Mouse (Mus musculus): ENCODE measurements around the gene Scn4b. TPM values are rescaled to one million over a fixed set of nuclear protein-coding genes. Genes with fewer than 3 reads are reported as not detected.
A peak's percentile ranks its signal among the peaks of the same experiment; 100 is the strongest.

Scn4b gene
- total RNA-seq, 2 experiments from 2014 or later: 6.3 to 7.6 TPM

DNA sequence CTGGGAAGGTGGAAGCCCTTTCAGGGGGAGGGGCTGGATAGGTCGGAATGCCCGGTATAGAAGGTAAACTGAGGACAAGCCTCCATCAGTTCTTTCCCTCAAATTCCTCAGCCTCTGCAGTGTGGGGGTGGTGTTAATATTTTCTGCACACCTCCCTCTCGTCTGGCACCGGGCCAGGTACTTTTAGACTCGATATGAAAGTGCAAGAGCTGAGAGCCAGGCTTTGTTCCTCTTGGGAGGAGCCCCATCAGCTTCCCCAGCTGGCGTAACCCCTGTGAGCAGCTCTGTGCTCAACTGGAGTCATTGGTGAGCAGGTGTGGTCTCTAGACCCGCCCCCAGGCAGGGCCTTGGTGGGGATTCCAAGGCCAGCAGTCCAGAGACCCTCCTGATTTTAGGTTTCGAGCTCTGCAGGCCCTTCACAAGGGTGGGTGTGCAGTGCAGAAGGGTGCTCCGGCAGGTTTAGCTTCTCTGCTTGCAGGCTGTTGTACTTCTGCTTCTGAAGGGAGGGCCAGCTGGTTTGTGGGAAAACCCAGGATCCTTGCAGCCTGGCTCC lies 15.9 kb upstream of the Scn4b start:
- peak; percentile 39 to 48 for DNase-seq
- intact Hi-C loops (cut with DNase I): no loop called here

DNA sequence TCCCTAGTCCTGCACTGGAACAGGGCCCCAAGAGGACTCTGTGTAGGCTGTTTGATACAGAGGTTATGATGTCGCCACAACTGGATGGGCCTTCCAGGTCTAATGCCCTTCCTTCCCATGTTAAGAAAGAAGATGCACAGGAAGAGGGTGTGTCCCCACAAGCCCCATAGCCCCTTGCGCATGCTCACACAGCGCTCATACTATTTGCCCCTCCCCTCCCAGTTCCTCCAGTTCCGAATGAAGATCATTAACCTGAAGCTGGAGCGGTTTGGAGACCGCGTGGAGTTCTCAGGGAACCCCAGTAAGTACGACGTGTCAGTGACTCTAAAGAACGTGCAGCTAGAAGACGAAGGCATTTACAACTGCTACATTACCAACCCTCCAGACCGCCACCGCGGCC lies 13.0 kb upstream of the Scn4b start:
- intact Hi-C loops (cut with DNase I): no loop called here
- no peak for DNase-seq

DNA sequence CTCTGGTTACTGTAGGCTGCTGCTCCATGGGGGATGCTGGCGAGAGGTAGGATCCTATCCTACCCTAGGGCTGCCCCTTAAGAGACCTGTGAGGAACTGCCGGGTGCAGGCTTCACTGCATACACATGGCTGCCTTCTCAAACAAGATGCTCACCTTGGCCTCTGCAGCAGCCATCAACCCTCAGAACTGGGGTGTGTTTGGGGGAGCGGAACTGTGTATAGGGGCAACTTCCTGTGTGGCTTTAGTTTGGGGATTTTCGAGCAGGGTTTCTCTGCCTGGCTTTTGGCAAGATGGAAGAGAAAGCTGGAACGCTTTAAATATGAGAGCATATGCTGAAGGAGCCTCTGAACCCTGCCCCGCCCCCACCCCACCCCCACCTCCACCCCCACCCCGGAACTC lies 11.3 kb upstream of the Scn4b start:
- no peak for DNase-seq
- intact Hi-C loops (cut with DNase I): no loop called here

DNA sequence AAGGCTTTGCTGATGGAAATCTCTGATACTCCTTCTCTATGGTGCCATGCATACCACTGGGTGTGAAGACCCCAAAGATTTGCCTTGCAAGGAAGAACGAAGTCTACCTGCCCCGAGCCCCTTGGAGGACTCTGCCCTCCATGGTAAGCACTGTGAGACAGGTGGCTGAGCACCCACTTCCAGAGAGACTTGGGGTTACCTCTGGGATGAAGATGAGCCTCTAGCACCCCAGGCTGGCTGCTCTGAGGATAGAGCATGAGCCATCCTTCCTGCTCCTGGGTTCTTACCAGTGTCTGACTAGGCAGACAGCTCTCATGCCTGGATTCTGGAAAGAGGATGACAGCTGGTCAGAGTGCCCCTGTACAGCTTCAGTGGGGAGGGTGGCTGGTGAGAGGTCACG lies 8.1 kb upstream of the Scn4b start:
- intact Hi-C loops (cut with DNase I): no loop called here
- no peak for DNase-seq

DNA sequence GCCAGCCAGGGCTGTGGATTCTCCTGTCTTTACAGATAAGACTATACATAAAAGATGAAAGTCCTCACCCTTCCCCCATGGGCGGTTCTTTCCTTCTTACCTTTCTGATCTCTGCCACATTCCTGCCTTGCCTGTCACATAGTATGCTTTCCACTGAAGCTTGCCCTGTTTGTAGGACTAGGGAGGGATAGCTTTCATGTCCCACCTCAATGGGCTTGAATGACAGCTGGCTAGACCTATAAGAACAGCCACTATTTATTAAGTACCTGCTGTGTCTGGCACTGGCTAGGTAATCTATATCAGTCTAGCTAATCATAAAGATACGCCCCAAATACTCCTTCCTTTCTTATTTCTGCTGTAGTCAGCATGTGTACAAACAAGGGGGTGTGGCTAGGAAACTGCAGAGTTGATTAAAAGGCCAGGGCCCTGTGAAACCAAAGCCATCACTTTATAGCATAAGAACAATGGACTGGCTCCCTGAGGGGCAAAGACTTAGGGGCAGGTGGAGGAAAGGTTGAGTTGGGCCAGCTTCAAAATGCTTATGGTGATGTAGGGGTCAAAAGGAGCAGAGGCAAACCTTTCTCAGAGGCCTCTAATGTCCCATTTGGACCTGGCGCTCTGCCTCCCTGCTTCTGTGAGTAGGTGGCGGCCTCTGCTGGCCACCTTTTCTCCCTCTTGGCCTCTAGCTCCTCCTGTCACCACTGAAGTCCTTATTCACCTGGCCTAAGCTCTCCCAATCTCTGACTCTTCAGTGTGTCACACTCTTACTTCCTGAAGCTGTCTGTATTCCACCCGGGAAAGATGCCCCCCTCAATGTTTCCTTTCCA lies 4.5 kb upstream of the Scn4b start:
- intact Hi-C loops (cut with DNase I): no loop called here
- peak; percentile 42 to 58 for DNase-seq

DNA sequence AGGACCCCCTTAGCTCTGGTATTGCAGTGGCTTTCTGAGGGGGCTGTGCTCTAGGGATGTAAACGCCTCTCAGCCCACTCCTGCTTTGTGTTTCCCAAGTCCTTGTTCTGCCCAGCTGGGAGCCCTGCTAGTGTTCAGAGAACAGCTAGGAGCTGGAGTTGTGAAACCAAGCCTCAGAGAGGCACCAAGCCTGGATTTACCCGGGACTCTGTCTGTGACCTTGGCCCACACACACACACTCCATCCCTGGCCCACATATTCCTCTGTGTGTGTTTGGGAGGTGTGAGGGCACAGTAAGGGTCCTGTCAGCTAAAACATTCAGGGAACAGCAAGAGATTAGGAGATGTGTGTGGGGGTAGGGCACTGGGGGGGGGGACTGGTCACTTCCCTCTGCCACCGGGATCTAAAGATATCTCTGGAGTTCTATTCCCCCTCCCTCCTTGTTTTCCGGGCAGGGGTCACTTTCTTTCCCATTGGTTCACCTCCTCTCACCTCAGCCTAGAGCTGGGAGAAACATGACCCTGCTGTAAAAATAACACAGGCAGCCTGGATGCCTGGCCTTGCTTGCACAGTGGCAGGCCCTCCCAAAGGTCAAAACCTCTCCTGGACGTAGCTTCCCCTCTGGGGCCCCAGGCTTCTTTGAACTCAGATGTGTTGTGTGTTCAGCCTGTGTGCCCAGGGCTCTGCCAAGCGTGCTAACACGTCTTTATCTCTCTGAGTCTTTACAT lies 1.6 kb upstream of the Scn4b start:
- intact Hi-C loops (cut with DNase I): no loop called here
- DNase-seq: no peak

DNA sequence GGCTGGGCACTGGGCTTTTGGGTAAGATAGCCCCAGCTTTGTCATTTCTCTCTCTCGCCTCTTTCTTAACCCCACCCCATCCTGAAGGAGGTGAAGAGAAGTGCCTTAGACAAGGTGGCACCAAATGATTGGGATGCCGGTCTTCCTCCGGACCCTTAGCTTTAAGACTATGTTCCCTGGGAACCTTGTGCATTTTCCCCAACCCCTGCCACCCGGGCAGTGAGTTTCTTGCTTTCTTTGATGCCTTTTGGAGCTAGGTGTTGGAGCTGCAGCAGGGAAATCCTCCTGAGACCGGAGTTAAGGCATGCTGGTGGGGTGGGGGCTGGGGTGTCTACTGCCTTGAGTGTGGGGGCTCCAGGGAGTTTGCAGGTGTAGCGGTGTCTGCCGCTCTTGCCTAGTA lies 887 bp downstream of the Scn4b start:
- intact Hi-C loops (cut with DNase I): no loop called here
- DNase-seq: no peak

DNA sequence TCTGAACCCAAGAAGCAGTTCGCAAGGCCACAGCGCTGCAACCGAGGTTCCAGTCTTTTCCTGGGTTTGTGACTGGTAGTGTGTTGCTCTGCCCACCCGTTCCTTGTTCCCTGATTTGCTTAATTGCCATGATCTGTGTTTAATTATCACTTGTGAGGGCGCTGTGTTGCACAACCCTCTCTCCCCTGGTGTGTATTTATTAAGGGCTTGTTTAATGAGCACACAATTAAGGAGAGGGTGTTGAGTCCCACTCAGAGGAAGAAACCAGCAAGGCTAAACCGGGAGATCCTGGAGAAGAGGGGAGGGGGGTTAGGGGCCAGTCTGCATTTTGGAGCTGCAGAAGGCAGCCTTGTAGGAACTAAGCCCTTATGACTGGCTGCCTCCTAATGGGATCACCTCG lies 2.8 kb downstream of the Scn4b start:
- no peak for DNase-seq
- intact Hi-C loops (cut with DNase I): no loop called here

DNA sequence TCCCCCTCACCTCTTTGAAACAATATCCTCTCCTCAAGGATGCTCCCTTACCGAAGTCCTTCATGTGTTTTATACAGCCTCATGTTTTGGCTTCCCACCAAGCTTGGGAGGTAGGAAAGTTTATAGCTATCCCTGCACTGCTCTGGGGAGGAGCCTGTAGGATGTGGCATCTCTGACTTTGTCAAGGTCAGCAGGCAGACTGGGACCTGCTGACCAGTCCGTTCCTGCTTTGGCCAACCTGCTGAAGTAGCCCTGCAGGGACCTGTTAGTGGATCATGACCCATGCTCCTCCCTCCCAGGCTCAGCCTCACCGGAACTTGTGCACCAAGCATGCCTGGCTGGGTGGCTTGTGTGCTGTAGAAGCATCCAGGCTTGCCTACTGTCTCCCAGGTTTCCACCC lies 4.5 kb downstream of the Scn4b start:
- intact Hi-C loops (cut with DNase I): no loop called here
- DNase-seq: no peak

DNA sequence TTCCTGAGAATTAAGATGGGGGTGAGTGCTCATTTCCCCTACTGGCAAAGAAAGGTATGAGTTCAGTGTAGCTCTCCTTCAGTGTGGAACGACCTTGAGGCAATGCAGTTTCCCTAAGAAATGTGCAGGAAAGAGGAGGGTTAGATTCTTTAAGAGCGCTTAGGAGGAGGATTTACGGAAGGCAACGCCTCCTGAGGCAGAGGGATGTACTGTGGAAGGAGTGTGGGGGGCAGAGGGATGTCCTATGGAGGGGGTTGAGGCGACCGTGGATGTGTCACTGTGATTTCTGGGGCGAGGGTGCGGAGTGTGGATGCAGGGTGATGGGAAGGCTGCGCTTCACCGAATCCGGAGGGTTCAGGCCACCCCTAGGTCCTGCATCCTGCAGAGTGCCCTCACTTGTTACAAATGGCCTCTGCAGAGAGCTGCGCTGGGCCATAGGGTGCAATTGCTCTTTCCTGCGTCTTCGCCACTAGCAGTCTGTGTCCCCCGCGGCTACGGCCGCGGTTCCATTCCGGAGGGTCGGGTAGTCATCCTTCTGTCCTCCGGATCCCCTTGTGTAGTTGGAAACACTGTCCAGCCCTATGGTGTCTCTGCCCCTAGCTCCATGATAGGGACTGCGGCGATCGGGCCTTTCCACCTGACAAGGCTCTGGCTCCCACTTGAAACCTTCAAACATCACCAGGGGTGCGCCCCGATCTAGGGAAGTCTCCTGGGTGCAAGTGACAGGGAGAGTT lies 7.5 kb downstream of the Scn4b start:
- intact Hi-C loops (cut with DNase I): loop anchor here (1.0 to 5.0 kb wide), 3 partner anchors 24 to 178 kb away; partner anchors contain the start of gene Ube4a
- DNase-seq: no peak

DNA sequence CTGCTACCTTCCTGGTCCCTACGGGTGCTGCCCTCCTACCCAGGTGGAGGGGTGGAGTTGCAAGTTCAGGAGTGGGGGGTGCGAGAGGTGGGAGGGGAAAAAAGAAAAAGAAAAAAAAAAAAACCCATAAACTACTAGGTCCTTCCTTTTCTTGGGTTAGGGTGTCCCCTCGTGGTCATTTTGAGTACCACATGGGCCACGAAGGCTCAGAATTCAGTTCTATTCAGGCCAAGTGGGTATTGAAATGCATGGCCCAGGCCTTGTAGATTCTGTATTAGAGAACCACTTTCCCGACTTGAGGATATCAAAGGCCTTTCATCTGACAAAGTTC lies 8.0 kb downstream of the Scn4b start:
- DNase-seq: peak; percentile 68 to 75

DNA sequence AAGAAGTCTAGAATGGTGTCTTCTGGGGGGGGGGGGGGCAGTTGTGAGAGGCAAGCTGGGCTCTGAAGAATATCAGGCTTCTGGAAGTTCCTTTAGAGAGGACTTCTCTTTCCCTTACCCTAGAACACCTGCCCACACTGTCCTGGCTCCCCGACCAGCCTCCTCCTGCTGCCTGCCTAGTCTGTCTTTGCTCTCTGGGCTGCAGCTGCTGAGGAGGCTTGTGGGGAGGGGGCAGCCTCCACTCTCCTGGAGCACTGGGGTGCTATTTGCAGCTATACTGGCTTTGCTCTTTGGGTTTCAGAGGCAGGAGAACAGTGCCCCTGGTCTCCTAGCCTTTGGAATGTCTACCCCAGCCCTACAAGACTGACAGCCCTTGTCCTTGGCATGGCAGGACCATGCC lies 12.7 kb downstream of the Scn4b start:
- intact Hi-C loops (cut with DNase I): no loop called here
- DNase-seq: no peak

More for the DNA sequence above, 8.0 kb downstream of the Scn4b start:
- intact Hi-C loops (cut with DNase I): loop anchor here (1.0 to 5.0 kb wide), 3 partner anchors 25 to 179 kb away; partner anchors contain the start of gene Ube4a

DNA sequence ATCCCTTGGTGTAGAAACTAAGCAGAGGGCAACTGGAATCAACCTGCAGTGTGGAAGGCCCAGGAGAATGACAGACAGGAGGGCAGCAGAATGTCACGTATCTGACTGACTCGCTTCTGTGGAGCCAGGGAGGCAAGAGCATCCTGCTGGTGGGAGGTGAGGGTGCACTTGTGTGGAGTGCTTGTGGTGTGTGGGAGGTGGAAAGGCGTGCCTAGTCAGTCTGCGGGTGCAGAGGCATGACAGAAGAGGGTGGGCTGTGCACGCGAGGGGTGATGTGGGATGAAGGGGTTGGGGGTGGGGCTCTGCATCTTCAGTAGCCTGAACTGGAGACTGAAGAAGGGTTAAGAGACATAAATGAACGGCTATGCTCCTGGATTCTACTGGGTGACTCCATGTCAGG lies 15.2 kb downstream of the Scn4b start:
- intact Hi-C loops (cut with DNase I): no loop called here
- no peak for DNase-seq

DNA sequence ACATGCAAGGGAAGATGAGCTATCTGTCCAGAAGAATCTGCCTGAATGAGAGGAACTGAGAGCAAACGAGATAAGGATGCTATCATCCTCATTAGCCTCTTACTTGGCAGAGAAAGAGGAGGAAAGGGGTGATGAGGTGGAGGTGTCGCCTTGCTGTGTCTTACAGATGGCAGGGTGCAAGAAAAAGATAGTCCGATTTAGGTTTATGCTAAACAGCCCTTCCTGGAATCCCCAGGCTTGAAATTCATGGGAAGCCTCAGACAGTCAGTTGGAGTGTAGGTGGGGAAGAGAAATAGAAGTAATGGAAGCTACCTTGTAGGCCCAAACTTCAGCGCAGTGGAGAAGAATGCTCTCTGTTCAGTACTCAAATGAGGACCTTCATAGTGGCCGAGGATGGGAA lies 29.7 kb downstream of the Scn4b start:
- intact Hi-C loops (cut with DNase I): no loop called here
- no peak for DNase-seq

DNA sequence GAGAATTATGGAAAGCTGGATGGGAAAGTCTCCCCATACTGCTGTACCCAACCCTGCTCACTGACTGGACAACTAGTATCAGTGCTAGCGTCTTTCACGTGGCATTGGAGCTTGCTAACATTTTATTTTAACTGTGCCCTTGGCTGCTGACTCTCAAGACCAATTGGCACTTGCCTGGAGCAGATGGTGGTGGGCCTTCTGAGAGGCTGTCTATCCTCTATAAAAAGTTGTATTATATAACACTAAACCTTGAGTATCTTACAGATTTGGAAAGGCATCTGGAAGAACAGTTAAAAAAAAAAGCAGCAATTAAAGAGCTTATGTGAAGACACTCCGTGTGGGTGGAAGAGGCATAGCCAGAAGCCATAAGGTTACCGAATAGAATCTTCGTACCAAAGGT lies 32.0 kb downstream of the Scn4b start:
- intact Hi-C loops (cut with DNase I): no loop called here
- no peak for DNase-seq

DNA sequence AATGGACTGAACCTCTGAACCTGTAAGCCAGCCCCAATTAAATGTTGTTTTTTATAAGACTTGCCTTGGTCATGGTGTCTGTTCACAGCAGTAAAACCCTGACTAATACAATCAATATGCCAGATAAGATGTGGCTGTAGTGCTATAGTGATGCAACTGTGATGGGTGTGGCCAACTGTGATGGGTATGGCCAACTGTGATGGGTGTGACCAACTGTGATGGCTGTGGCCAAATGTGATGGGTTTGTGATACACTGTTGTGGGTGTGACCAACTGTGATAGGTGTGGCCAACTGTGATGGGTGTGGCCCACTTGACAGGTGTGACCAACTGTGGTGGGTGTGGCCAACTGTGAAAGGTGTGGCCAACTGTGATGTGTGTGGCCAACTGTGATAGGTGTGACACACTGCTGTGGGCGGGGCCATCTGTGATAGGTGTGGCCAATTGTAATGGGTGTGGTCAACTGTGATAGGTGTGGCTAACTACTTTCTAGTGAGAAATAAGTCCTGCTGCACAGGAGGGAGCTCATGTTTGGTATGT lies 32.9 kb downstream of the Scn4b start:
- intact Hi-C loops (cut with DNase I): no loop called here
- no peak for DNase-seq

DNA sequence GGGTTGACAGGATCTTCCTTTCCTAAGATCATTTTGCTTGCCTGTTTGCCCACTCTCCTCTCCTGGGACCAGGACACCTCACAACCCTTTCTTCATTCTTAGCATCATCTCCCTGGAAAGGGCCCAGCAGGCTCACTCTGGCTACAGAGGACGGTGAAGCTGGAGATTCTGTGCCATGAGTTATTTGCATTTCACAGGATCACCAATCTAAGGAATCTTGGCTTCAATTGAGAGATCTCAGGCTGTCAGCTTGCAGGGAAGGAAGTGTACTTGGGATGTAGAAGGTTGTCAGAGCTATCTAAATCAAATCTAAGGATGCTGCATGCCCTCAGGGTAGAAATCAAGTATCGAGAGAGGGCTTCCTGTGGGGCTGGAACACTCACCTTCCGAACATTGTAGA lies 35.3 kb downstream of the Scn4b start:
- intact Hi-C loops (cut with DNase I): no loop called here
- DNase-seq: no peak

DNA sequence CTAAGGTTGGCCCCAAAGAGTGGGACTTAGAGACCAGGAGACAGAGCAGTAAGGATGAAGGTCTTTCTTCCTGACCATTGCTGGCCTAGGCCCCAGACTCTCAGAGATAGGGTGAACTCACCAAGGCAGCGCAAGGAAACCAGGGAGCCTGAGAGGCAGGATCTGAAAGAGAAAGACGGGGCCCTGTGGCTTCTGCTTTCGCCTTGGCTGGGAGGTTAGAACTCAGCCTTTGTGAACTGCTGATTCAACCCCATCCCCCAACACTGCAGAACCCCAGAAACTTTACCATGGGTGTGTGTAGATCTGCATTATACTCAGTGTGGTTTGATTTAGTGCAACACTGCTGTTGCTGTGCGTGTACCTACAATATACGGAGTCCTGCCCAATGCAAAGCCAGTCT lies 41.1 kb downstream of the Scn4b start:
- intact Hi-C loops (cut with DNase I): no loop called here
- DNase-seq: no peak

DNA sequence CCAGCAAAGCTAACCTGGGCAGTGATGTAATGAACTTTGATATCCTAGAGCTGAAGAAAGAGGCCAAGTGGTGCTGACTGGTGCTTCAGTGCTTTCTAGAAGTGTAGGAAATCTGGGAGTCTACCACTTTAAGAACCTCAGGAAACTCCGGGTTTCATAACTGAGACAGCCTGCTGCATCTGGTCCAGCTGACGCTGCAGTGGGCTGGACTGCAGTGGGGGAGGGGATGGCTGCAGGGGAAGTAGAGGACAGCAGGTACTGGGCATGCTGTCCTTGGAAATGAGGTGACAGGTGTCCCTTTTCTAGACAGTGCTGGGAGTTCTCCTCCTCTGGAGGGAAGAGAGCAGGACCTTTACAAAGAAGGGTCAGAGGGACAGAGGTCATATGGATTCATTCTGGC lies 43.6 kb downstream of the Scn4b start, which contains the start of gene BC049352:
Gene BC049352, plus strand, starts transcription at position 238 of the 400 bp plus-strand sequence.
- intact Hi-C loops (cut with DNase I): no loop called here

DNA sequence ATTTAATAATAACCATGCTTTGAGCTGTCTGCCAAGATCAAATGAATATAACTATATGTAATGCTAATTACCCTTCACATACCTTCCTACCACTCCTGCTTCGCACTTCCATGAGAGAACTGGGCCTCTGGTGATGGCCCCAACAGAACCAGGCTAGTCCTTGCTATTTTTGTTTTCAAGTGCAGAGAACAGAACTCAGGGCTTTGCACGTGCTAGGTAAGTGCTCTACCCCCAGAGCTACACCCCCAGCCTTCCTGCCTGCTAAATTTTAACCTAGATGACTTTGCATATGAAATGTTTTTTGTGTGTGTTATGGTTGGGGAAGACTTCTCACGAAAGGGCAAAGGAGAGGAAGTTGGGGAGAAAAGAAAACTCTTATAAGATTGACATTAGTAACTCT lies 44.3 kb downstream of the Scn4b start:
- intact Hi-C loops (cut with DNase I): no loop called here
- DNase-seq: no peak

More for the DNA sequence above, 43.6 kb downstream of the Scn4b start, which contains the start of gene BC049352:
- DNase-seq: no peak

DNA sequence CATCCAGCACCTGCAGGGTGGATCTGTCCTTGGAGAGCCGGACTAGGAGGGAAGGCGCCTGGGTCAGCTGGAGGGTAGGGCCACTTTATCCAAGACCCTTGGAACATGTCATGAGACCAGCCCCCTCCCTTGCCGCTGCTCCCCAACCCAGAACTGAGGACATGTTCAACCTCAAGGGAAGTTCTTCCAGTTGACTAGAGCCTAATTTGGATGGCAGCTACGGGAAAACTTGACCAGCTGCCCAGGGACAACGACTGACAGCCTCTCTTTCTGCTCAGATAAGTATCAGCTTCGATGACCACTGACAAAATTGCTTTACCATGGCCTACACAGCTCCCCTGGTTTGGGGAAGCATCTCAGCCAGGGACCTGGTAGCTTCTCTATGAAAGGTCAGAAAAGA lies 45.1 kb downstream of the Scn4b start:
- intact Hi-C loops (cut with DNase I): no loop called here
- no peak for DNase-seq
